Mouse (Mus musculus) fibroblast of lung, adult 2 months (primary cell): ENCODE measurements around the gene Tmco4.
A peak's percentile ranks its signal among the peaks of the same experiment; 100 is the strongest.

Experiments used
- DNase-seq: peaks from one replicate; pipeline ENCODE4 v3.0.0-alpha.2; 2011; ENCODE audit warnings: low read depth

The Tmco4 gene

DNA sequence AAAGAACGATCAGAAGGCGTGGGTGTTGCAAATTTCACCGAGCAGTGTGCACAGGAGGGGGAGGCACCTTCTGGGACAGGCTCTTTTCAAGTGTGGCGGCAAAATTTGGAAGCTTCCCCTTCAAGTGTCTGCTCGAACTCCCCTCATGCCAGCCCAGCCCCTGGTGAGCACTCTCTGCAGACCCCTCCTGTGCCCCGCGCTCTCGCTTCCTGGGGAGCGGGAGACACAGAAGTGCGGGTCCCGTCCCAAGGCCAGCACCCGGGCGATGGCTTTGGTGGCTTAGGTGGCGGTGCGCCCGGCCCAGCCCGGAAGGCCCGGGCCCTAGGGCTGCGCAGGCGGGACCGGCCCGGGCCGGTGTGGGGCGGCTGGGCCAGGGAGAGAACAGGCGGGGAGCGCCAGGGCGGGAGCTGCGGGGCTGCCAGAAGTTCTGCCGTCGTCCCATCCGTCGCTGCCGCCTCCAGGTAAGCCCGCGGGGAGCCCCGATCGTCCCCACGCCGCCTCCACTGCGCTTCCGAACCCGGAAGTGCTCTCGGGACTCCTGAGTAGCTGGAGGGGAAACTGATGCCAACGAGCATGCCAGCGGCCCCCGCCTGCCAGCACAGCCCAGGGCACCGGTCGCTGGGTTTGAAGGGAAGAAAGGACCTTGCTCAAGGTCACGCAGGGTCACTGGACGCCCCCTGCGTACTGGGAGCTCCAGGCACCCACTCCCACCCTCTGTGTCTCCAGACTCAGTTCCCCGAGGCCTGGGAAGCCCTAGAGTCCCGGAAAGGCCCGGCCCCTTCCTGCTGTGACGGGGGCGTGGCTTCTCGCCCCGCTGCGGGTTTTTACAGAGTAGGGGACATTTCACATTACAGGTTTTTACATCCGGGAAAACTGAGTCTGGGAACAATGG is at the start of gene Tmco4:
TSS of gene Tmco4 (plus strand) at position 62 of the 892 bp plus-strand sequence.
- peak; percentile 41 for DNase-seq

DNA sequence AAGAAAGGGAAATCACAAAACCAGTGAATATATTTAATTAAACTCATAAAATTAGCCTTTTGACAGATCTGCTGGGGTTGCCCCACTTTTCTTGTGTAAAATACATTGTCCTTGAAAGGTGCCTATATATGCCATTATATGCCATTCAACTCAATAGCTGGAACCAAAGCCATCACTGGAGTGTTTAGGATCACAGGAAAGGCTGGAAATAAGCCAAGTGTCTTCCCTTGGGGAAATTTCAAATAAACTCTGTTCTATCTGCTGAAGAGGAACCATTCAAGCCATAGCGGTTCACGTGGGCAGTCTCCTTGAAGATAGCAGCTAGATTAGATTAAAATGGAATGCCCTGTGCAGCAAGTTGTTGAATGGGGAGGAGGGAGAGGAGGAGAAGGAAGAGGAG is 47.1 kb upstream of the Tmco4 start:
- no peak for DNase-seq

DNA sequence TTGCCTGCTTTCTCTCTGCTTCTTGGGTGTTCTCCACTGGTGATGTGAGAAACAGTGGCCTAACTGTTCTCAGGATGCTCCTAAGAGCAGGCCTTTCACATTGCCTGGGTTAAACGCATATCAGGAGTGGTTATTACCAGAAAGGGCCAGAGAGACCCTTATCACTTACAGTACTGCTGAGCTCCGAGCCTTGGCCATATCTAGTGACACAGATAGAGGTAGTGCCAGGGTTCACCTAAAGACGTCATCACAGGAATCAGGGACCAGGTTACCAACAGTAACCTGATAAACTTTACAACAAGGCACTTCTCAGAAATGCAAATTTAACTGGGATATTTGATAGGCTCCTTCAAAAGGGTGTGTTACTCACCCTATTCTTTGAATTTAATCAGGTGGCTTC is 38.8 kb upstream of the Tmco4 start:
- no peak for DNase-seq

DNA sequence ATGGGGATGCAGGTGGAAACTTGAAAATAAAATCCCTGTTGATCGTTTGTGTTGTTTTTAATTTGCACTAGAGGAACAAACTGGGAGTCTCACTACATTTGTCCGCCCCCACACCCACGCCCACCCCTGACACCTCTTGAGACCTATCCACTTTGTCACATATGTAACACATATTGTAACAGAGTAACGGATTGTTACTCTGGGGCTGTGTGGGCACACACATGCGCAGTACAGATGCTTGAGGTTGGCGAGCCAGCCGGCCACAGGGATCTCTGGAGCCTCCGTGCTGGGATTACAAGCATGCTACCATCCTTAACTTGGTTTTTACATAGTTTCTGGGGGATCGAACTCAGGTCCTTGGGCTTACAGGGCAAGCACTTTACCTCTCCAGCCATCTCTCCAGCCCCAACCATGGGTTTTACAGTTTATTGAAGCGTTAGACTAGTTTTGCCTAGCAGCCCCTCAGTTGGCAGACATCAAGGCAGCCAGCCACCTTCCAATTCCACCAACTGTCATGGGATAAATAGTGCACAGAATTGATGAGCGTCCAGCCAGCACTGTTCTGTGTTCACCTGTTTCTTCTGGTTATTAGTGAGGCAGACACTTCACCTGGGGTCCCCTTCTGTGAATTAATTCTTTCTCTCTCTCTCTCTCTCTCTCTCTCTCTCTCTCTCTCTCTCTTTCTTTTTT is 38.1 kb upstream of the Tmco4 start:
- DNase-seq = no peak

DNA sequence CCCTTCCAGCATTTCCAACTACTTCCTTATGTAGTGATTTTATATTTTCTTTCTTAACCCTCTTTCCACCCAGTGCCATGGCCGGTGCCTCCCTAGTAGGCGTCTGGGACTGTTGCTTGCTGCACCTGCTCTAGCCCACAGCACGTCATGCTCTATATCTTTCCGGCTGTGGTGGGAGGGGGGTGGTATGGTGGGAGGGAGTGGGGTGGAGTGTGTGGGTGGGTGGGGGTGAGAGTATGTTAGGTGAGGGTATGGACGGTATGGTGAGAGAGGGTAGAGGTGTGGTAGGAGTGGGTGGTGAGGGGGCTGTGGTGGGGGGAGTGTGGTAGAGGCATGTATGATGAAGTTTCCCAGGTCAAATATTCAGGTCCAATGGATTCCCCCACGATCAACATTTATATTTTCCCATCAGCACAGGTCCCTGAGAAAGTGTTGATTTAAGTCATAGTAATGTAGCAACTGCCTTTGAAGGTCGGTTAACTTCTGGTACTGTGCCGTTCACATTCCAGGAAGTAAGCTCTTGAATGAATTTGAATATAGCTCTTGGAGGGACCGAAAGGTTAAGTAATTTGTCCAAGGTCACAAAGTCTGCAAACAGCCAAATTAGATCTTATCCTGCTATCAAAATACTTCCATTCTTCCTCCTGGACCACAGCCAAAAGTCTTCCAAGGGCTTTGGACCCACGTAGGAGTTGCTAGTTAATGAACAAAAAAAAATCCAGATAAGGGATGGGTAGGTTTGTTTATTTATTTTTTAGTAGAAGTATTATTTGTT is 34.0 kb upstream of the Tmco4 start:
- DNase-seq = no peak

DNA sequence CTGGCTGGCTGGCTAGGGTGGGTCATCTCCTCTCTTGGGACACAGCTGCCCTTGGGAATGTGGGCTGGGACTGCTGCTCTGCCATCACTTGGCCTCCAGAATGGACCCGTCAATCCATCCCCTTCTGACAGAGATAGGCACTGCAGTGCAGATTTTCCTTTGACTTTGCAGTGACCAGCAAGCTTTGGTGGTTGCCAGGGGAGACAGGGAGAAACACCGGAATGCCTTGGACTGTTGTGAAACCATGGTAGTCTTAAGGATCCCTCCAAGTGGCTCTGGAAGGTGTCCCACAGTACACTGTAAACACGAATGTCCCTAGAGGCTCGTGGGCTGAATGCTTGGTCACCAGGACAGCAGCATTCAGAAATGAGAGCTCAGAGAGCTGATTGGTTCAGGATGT is 33.2 kb upstream of the Tmco4 start:
- DNase-seq = no peak

DNA sequence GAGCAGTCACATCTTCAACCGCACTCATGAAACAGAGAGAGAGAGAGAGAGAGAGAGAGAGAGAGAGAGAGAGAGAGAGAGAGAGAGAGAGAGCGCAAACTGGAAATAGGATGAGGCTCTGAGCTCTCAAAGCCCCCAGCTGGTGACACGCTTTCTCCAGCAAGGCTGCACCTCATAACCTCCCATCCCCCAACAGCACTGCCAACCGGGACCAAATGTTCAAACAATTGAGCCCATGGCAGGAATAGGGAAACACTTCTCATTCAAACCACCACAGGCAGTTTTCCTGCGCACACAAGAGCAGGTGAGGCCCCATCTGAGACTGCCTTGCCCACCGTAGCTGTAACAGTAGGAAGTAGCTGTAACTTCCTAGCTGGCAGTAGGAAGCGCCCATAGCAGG is 31.3 kb upstream of the Tmco4 start:
- no peak for DNase-seq

DNA sequence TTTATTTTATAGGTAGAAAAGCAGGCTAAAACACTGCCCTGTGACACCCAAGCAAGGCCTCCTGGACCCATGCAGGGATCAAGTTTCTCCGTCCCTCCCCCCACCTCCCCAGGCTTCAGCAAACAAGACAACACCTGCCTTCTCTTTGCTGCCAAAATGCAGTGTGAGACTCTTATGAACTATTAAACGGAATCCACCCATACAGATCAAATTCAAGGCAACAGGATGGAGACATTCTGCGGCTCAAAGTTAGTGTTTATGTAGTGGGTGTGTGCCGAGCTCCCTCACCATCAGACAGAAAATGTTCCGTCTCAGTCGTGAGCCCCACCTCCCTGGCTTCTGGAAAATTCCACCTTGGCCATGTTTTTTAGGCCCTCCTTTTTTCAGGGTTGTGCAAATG is 30.7 kb upstream of the Tmco4 start:
- peak; percentile 61 for DNase-seq

DNA sequence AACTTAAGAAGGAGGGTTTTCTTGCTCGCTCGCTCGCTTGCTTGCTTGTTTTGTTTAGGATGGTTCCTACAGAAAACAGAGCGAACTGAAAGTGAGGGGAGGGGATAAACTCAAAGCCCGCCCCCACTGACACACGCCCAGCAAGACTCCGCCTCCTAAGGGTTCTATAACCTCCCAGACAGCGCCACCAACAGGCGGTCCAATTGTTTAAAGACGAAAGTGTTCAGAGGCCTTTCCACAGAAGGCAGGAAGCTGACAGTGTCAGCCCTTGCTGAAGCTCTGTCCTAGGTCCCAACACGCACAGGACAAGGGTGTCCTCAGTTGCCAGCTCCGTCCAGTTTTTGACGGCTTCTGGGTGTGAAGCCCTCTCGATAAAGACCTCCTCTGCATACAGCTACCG is 29.0 kb upstream of the Tmco4 start:
- peak; percentile 31 for DNase-seq

DNA sequence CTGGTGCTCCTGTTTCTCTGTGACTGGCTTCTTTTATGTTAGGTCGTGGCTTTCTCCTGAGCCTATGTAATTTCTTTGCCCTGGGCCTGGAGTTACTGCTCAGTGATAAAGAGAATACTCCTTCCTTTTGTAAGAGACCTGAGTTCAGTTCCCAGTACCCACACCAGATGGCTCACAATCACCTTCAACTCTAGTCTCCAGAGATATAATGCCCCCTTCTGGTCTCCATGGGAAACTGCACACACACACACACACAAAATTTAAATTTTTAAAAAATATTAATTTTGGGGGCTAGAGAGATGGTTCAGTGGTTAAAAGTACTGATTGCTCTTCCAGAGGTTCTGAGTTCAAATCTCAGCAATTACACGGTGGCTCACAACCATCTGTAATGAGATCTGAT is 24.4 kb upstream of the Tmco4 start:
- DNase-seq = no peak

DNA sequence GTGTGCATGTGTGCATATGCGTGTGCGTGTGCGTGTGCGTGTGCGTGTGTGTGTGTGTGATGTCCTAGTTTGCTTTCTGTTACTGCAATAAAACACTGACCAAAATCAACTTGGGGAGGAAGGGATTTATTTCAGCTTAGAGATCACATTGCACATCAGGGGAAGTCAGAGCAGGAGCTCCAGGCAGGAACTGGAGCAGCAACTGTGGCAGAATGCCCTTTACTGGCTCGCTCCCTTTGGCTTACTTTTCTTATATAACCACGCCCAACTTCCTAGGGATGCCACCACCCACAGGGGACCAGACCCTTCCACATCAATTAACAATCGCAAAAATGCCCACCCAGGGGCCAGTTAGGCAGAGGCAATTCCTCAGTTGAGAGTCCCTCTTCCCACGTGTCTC is 14.1 kb upstream of the Tmco4 start:
- no peak for DNase-seq

DNA sequence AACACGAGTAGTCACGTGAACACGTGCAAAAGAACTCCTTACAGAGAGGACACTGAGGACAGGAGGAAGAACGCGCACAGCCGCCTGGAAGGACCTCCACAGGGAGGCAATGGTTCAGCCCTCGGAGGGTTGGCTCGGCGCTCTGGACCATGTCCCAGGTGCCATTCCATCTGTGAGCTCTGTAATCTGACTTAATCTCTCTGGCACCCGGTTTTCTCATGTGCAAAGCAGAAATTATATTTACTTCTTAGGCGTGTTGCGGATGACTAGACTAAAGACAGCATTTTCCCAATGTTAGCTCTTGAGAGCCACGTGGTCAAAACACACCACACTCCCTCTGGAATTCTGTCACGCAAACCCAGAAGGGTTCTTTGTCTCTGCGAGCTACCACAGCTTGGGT is 13.6 kb upstream of the Tmco4 start:
- no peak for DNase-seq

DNA sequence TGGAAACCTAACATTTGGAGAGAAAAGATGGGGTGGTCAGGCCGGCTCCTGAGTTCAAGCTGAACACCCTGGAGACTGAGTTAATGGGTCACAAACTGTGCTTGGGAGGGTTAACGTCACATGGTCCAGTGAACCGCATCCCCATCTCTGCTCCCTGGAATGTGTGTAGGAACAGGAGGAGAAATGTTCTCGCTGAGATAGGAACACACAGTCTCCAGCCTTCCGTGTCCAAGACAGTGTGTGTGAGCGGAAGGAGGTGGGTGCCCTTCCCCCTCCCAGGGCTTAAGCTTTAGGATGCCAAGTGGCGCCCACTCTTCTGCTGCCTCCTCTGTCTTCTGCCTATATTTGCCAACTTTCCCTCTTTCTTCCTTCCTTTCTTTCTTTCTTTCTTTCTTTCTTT is 12.8 kb upstream of the Tmco4 start:
- DNase-seq = no peak

DNA sequence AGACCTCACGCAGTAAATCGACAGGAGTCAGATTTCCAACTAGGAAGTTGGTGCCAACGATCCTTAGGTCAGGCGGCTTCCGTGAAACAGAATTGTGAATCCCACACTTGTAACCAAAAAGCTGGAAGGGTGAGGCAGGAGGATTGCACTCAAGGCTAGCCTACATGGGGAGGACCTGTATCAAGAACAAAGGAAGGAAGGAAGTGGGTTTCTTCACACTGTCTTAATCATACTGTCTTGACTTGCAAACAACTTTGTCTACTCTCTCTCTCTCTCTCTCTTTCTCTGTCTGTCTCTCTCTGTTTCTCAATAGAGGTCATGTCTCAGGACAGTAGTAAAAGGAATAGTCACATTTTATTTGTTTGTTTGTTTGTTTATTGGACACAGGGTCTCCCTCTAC is 10.0 kb upstream of the Tmco4 start:
- DNase-seq = no peak

DNA sequence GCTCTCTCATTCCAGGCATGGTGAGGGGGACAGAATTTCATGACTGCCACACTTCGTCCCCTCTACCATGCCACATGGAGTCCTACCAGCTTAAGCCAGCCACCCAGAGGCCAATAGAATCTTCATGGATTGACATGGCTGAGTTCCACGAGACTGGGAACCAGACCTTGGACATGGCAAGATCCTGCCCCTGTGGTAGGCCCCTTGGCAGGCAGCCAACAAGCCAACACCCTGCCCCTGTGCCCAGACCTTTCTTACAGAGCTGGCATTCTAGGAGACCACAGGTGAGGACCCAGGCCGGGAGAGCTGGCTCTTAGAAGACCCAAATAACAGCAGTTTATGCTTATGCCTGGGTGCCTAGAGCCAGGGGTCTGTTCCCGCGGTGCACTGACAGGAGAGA is 6.8 kb upstream of the Tmco4 start:
- DNase-seq = no peak

DNA sequence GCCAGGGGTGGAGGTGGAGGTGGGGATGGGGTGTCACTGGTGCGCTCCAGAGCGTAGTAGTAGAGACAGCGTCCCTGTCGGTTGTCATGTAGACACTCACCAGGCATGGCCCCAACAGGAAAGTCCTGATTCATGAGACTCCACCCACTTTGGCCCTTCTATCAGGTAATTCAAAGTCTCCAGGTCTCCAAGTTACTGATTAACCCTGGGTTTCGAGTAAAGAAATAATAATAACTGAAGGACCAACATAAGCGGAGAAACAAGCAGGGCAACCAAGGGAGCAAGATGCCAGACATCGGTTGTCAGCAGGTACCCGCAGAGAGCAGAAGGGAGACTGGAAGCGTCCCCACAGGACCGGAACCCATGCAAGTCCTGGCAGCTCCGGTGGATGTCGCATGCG is 5.8 kb upstream of the Tmco4 start, which contains the start of gene Rnf186:
TSS of gene Rnf186 (plus strand) at position 247 of the 400 bp plus-strand sequence.
- DNase-seq = no peak

DNA sequence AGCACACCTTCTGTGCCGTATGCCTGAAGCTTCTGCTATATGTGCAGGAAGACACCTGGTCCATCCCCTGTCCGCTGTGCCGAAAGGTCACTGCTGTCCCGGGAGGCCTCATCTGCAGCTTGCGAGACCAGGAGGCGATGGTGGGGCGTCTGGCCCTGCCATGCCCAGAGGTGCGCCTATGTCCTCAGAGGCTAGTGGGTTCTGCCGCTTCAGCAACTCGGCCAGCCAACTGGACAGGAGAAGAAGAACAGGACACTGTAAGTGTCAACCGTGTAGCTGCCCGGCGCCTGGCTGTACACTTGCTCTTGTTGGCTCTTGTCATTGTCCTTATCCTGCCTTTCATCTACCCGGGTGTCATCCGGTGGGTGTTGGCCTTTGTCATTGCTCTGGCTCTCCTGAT is 5.2 kb upstream of the Tmco4 start:
- DNase-seq = no peak

DNA sequence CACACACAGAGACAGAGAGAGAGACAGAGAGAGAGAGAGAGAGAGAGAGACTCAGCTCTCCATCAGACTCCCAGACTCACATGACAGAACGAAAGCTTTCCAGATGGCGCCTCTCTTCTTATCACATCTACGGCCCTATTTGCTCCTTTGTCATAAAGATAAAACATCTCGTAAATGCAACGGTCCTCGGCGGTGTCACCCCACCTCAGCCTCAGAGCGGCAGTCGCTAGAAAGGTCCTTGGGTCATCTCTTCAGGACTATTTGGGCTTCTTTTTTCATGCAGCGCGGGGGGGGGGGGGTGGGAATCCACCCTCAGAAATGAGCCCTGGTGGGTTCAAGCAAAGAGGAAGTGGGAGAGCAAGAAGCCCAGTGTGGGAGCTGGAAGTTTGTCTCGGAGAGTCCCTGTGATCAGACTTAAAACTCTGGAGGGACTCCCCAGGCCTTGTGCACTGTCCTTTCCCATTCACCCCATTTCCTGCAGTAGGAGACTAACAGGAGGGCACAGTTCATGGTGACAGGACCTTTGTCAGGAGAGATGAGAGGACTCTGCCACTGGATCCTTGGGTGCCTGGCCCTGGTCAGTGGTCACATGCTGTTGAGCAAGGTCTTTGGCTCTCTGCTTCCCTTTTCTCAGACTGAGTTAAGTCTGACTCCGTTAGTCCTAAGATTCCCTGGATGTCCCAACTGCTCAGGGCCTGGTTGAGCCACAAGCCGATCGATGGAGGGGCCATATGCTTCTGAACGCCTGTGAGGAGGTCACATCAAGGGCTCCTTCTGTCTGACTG is 3.7 kb upstream of the Tmco4 start:
- no peak for DNase-seq

DNA sequence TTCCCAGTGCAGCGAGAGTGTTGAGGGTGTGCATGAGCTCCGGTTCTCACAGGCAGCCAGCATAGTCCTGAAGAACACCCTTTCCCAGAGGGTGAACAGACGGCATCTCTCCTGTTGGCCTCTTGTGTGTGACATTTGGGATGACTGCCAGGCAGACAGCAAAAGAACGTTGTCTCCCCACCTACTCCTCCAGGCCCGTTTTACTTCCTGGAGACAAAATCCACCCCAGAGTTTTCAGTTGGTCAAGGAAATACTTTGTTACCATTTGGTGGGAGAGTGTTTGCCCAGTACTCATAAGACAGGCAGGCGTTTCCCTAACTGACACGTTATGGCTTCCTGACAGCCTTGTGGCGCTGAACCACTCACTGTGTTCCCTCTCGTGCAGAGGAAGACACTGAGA is 3.0 kb upstream of the Tmco4 start:
- DNase-seq = no peak

DNA sequence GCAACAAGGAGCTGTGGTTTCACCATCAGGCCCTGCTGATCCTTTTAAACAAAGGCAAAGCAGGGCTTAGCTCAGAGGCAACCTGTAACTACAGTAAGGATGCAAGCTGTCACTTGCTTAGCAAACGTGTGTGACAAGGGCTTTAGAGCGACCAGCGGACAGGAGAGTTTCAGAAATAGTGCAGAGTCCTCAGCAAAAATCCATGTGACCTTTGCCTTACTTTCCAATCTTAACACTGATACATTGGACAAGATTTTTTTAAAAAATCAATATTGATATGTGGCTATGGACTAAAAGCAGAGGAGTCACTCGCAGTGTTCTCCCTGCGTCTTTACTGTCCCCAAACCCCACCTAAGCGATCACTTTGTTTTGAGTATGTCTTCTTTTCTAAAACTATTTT is 1.3 kb upstream of the Tmco4 start:
- DNase-seq = no peak

DNA sequence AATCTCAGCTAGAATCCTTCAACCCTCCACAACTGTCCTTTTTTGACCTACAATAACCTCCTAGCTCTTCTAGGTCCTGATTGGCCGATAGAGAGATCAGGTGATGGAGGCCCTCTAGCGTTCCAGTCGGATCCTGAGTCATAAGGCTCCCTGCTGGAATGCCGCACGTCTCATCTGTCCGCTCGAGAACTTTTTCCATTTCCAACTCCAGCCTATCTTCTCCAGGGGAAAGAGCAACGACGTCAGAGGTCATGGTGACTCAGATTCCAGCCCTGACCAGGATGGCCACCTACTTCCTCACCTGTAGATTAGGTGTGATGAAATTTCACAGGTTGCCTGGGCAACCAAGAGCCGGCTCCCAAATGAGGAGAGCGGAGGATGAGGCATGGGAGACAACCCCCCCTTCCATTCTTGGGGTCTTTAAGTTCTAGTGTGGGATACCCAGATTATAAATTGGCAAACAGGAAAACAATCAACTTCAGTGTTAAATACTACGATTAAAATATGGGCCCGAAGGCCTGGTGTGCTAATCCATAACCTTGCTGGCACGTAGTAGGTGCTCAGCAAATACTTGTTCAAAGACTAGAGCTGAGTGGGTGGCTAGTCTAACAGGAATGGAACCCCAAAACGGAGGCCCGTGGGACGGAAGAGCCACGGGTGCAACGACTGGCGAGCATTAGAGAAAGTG is 405 bp upstream of the Tmco4 start:
- peak; percentile 81 for DNase-seq
